Mouse (Mus musculus): ENCODE measurements at regions not wholly inside any gene's neighbourhood (a gene's known extent, or its start where the extent isn't known, plus 50 kb on each side); places are given as distances from the start of the nearest gene placed in this dataset.
A peak's percentile ranks its signal among the peaks of the same experiment; 100 is the strongest.

GRCm38 (mm10) chr11:14676992-14677734 is 78.1 kb downstream of the Pom121l12 start:
- DNase-seq: peak in 1 of 2 experiments; percentile 4

- peak; percentile 15 to 18 for DNase-seq
Observed at GRCm38 (mm10) chr11:14700666-14701065, 101.6 kb downstream of the Pom121l12 start.
